Mouse (Mus musculus): Measurements from ENCODE around the gene 5830473C10Rik. TPM values are rescaled to one million over a fixed set of nuclear protein-coding genes. Genes with fewer than 3 reads are reported as not detected.

5830473C10Rik gene
- polyA plus RNA-seq, 1 experiment = not detected

GRCm38 (mm10) chr5:90645579-90645978, 84.7 kb downstream of the 5830473C10Rik start:
- no peak overlapping the region for H3K4me3 ChIP-seq
- H3ac ChIP-seq (ENCODE audit: control insufficient read depth, insufficient read length) = no peak overlapping the region
- TF ChIP-seq TCF12 (IDR thresholded peaks at IDR 0.05; ENCODE audit: insufficient read depth, poor library complexity, severe bottlenecking) (no peak), REST (IDR thresholded peaks at IDR 0.05; ENCODE audit: insufficient read depth, insufficient read length) (no peak), E2F4 (IDR thresholded peaks at IDR 0.05; ENCODE audit: insufficient read depth) (no peak), USF1 (IDR thresholded peaks at IDR 0.05; ENCODE audit: low read depth) (no peak)
- H3K27me3 ChIP-seq (ENCODE audit: control insufficient read depth, insufficient read depth, insufficient read length) = no peaks in the 10 kb centered on the region
- no peaks in the 10 kb centered on the region for H3K36me3 ChIP-seq (ENCODE audit: control insufficient read depth, insufficient read depth)
- H3K4me2 ChIP-seq (ENCODE audit: low read depth) = no peak overlapping the region
- no peaks in the 10 kb centered on the region for H3K79me2 ChIP-seq (ENCODE audit: control insufficient read depth, insufficient read depth)

GRCm38 (mm10) chr5:90646398-90646797, 85.5 kb downstream of the 5830473C10Rik start:
- H3K27me3 ChIP-seq (ENCODE audit: control insufficient read depth, insufficient read depth, insufficient read length) = no peaks in the 10 kb centered on the region
- TF ChIP-seq E2F4 (IDR thresholded peaks at IDR 0.05; ENCODE audit: insufficient read depth) = no peak
- TF ChIP-seq POLR2A (IDR thresholded peaks at IDR 0.05; ENCODE audit: insufficient read length, low read depth) = no peak
- TF ChIP-seq TCF12 (IDR thresholded peaks at IDR 0.05; ENCODE audit: insufficient read depth, poor library complexity, severe bottlenecking) = no peak
- no peak for TF ChIP-seq TCF3 (IDR thresholded peaks at IDR 0.05; ENCODE audit: insufficient read length, low read depth)
- TF ChIP-seq MAX (IDR thresholded peaks at IDR 0.05; ENCODE audit: low read depth) = no peak
- TF ChIP-seq REST (IDR thresholded peaks at IDR 0.05; ENCODE audit: insufficient read depth, insufficient read length) = no peak
- no peak for TF ChIP-seq CEBPB (IDR thresholded peaks at IDR 0.05; ENCODE audit: insufficient read depth, poor library complexity, severe bottlenecking)
- TF ChIP-seq POLR2AphosphoS2 (IDR thresholded peaks at IDR 0.05; ENCODE audit: insufficient read length, low read depth) = no peak
- TF ChIP-seq USF1 (IDR thresholded peaks at IDR 0.05; ENCODE audit: low read depth) = no peak
- TF ChIP-seq SRF (IDR thresholded peaks at IDR 0.05; ENCODE audit: control insufficient read depth, insufficient read length, low read depth) = no peak
- no peak for TF ChIP-seq MYOG (IDR thresholded peaks at IDR 0.05; ENCODE audit: control insufficient read depth in 1 of 3, insufficient read depth in 1 of 3, insufficient read length in 2 of 3, low read depth in 2 of 3)
- no peak for TF ChIP-seq MYOD1 (IDR thresholded peaks at IDR 0.05; ENCODE audit: control insufficient read depth in 1 of 3, insufficient read length in 2 of 3, low read depth in 2 of 3)
- H3K4me2 ChIP-seq (ENCODE audit: low read depth) = no peak overlapping the region
- H3K79me2 ChIP-seq (ENCODE audit: control insufficient read depth, insufficient read depth) = no peaks in the 10 kb centered on the region
- no peaks in the 10 kb centered on the region for H3K36me3 ChIP-seq (ENCODE audit: control insufficient read depth, insufficient read depth)
- no peak overlapping the region for H3ac ChIP-seq (ENCODE audit: control insufficient read depth, insufficient read length)
- H3K4me3 ChIP-seq = no peak overlapping the region

Other genes starting within 250 kb of the 5830473C10Rik start
- gene Ankrd17, start 194.5 kb upstream of the 5830473C10Rik start, polyA plus RNA-seq (2012; fragmentation: generic; extraction: Trizol) = 14.7 TPM
- 0.64 TPM for gene Gm9958, start 193.9 kb upstream of the 5830473C10Rik start, polyA plus RNA-seq (2012; fragmentation: generic; extraction: Trizol)
- gene Alb, start 100.2 kb upstream of the 5830473C10Rik start, polyA plus RNA-seq (2012; fragmentation: generic; extraction: Trizol) = not detected
- 0.07 TPM for gene Afp, start 70.4 kb upstream of the 5830473C10Rik start, polyA plus RNA-seq (2012; fragmentation: generic; extraction: Trizol)
- gene Afm, start 42.2 kb upstream of the 5830473C10Rik start, polyA plus RNA-seq (2012; fragmentation: generic; extraction: Trizol) = not detected
- gene Rassf6, start 79.5 kb downstream of the 5830473C10Rik start, polyA plus RNA-seq (2012; fragmentation: generic; extraction: Trizol) = not detected
- 0.06 TPM for gene Cxcl5, start 198.3 kb downstream of the 5830473C10Rik start, polyA plus RNA-seq (2012; fragmentation: generic; extraction: Trizol)
- gene Ppbp, start 207.4 kb downstream of the 5830473C10Rik start, polyA plus RNA-seq (2012; fragmentation: generic; extraction: Trizol) = 0.08 TPM
- gene Pf4, start 211.3 kb downstream of the 5830473C10Rik start, polyA plus RNA-seq (2012; fragmentation: generic; extraction: Trizol) = not detected
- not detected for gene Cxcl3, start 225.0 kb downstream of the 5830473C10Rik start, polyA plus RNA-seq (2012; fragmentation: generic; extraction: Trizol)
- not detected for gene Cxcl15, start 233.4 kb downstream of the 5830473C10Rik start, polyA plus RNA-seq (2012; fragmentation: generic; extraction: Trizol)